Mouse (Mus musculus): ENCODE measurements around the gene Anxa11.
"Not testable (repeated sequence)": the region's sequence is repeated elsewhere in the genome, so short reads cannot be mapped to it uniquely, and the experiment has no call there.

Gene Anxa11

DNA sequence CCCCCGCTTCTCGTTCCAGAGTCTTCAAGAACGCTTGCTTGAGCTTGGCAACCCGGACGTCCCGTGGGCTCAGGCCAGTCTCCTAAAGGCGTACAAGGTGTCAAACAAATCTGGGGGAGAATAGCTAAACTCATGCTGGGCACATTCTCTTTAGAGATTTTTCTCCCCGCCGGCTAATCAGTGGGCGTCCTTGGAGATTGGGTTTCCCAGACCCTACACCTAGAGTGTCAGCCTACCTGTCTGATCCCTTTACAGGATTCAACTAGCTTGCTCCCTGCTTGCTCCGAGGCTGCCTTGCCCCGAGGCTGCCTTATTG lies 690 bp downstream of the Anxa11 start:
- no peak for DNase-seq

- DNase-seq: no peak
These were observed 2.4 kb downstream of the Anxa11 start for GRCm38 (mm10) chr14:25844372-25844771.

DNA sequence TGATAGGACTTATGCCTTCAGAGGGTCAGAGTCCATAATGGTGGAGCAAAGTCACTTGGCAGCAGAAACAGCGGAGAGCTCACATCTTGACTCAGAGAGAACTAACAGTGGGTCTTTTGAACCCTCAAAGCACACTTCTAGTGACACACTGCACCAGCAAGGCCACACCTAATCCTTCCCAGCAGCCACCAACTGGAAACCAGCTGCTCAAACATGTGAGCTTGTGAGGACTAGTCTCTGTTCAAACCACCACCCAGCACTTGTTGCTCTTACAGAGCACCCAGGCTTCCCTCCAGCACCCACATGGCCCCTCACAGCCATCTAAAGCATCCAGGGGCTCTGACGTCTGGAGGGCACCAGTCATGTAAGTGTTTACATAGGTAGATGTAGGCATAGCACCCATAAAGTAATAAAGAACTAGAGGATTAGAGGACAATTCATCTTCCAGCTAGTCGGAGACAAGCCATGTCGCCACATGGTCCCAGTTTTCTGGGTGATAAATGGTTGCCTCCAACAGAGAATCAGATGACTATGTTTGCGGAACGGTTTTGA lies 4.0 kb downstream of the Anxa11 start:
- DNase-seq: no peak

DNA sequence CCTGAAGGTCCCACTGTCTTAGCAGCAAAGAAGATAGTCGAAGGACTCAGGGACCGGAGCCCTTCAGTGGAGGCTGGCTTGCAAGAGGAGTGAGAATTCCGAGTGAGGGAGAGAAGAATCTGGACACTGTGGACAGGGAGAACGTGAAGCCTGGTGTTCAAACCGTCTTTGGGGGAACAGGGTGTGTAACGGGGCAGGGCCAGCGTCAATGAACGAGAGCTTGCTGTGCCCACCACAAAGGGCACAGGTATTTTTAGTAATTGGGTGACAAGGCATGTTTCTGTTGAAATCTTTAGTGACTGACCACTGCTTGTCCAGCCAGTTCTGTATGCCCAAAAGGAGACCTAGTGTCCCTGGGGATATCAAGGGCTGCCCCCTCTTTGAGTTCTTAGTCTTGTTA lies 4.6 kb downstream of the Anxa11 start:
- no peak for DNase-seq

DNA sequence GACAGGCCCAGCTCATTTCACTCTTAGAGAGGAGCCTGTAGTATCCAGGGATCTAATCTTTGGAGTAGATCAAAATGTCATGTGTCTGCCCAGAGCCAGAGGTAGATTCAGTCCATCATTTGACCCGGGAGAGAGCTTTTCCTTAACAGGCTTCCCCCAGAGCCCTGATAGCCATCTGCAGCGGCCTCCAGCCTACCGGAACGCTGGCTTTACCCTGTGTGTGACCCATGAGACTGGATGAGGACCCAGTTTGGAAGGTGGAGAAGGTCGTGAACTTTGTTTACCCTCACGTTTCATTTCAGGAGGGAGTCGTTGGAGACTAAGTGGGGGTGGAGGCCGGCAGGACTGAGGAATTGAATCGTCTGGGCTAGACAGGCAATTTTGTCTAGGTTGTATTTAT lies 5.7 kb downstream of the Anxa11 start:
- DNase-seq: no peak

- no peak for DNase-seq
These were observed 6.3 kb downstream of the Anxa11 start for GRCm38 (mm10) chr14:25848237-25848636.

DNA sequence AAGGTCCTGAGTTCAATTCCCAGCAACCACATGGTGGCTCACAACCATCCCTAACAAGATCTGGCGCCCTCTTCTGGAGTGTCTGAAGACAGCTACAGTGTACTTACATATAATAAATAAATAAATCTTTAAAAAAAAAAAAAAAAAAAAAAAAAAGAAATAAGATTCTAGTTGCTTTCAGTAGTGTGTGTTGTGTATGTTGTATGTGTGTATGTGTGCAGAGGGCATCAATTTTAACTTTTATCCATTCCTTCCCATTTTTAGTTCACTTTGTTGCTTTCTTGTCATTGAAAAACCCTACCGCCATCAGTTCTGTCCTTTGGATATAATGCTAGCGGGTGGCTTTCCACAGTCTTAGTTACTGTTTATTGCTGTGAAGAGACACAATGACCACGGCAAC lies 6.8 kb downstream of the Anxa11 start:
- DNase-seq: not testable (repeated sequence)

GRCm38 (mm10) chr14:25850433-25850832 lies 8.5 kb downstream of the Anxa11 start:
- no peak for DNase-seq

- no peak for DNase-seq
These were observed 9.2 kb downstream of the Anxa11 start for GRCm38 (mm10) chr14:25851189-25851588.

- DNase-seq: no peak
These were observed 10.2 kb downstream of the Anxa11 start for GRCm38 (mm10) chr14:25852121-25852561.

- DNase-seq: no peak
These were observed 11.3 kb downstream of the Anxa11 start for GRCm38 (mm10) chr14:25853295-25853694.

- no peak for DNase-seq
These were observed 11.9 kb downstream of the Anxa11 start for GRCm38 (mm10) chr14:25853717-25854452.

- DNase-seq: no peak
These were observed 13.4 kb downstream of the Anxa11 start for GRCm38 (mm10) chr14:25855241-25855885.

DNA sequence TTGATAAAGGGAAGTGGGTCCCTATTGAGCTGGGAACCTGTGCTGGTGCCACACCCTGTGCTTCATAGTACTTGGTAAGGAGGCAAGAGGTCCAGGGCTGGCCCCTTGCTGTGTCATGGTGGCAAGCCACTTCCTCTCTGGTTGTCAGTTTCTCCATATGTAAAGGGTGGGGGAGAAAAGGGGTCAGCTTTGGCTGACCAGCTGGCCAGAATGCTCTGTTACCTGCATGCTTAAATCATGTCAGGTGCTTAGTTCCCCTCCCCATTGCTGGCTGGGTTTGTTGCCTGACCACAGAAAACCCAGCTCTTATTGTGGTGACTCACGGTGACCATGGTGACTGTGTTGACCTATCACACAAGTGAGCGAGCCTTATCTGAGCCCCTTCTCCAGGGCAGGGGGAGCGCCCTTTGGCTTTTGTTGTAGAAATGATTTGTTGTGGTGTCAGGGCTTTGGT lies 15.2 kb downstream of the Anxa11 start:
- DNase-seq: no peak

DNA sequence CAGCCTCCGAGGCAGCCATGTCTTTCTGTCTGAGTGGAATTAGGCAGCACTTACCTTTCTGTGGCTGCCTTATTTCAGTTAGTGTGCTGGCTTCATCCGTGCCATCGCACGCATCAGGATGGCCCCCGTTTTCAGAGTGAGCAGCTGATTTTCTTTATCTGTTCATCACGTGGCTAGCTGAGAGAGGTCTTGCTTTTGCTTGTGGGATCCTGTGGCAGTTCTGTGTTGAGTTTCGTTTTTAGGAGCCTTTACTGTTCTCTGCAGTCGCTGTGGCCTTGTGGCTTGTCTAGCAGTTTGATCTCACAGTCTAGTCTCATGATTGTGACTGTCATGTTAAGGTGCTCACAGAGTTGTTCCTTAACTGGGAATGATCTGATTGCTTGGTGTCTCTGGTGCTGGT lies 16.0 kb downstream of the Anxa11 start:
- DNase-seq: no peak

DNA sequence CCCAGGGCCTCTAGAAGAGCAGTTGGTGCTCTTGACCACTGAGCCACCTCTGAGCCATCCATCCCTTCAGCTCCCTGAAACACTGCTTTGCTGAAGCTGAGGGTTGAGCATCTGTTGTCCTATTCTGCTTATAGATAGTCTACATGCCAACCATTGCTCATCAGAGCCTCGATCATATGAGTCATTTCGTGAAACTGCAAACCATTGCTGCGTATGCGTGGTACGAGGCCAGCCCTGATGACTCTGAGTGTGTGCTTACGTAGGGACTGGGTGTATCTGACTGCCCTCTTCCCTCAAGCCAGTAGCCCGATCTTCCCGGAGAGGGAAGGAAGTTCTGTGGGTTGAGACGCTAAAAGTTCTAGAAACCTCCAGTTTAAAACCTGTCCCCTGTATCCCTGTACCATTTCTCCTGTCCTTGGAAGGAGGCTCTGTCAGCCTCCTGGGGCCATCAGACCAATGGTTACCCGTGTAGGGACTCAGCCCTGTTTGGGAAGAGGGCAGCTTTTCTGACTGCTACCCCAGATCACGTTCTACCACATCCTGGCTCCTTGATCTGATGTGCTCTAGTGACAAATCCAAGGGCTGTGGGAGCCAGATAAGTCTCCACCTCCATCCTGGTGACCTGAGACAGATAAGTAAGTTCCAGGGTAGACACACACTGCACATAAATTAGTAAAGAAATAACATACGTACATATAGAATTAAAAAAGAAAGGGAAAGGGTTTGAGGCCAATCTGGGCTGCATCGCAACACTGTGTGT lies 20.0 kb downstream of the Anxa11 start:
- no peak for DNase-seq

DNA sequence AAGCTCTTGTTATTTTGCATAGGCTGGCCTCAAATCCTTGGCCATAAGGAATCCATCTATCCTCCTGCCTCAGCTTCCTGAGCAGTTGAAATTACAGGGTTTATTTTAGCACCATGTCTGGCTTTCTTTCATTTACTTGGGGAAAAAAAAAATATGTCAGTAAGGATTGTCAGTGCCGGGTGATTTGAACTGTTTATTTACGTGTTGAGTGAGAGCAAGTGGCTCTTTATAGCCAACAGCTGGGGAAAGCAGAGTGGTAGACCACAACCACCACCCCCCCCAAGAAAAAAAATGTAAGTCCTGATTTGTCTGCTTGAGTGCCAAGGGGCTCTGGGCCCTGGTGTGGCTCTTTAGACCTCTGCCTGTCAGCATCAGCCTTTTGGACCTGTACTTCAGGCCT lies 21.8 kb downstream of the Anxa11 start:
- DNase-seq: no peak

GRCm38 (mm10) chr14:25865251-25865650 lies 23.3 kb downstream of the Anxa11 start:
- no peak for DNase-seq

GRCm38 (mm10) chr14:25866384-25866783 lies 24.4 kb downstream of the Anxa11 start:
- no peak for DNase-seq

DNA sequence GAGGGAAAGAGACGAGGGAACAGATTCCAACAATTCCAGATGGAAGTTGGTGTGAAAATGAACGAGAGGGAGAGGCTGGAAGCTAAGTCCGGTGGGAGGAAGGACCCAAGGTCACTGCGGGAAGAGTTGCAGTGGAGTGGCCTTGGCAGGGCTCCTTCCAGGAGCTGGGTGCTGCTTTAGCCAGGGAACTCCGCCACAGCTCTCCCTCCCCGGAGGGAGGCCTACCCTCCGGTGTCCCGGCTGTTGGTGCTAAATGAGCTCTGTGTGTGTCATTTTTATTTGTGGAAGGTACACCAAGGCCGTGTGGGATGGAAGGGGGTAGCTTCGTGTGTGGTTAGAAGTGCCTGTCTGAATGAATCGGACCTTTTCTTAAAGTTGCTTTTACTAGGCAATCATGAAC lies 24.9 kb downstream of the Anxa11 start:
- no peak for DNase-seq

GRCm38 (mm10) chr14:25867834-25868233 lies 25.9 kb downstream of the Anxa11 start:
- no peak for DNase-seq

DNA sequence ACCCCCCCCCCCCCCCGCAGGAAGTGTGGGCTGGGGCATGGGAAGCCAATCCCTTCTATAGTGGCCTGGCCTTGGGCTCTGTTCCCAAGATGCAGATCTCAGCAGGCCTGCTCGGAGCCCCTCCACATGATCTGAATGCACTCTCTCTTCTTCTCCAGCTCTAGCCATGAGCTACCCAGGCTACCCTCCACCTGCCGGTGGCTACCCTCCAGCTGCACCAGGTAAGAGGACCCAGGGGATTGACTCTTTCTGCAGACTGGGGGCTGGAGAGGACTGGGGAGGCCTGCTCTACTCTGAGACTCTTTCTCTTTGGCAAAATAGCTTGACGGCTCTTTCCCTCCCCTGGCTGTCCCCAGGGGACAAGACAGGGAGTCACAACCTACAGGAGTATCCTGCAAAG lies 26.8 kb downstream of the Anxa11 start:
- no peak for DNase-seq

DNA sequence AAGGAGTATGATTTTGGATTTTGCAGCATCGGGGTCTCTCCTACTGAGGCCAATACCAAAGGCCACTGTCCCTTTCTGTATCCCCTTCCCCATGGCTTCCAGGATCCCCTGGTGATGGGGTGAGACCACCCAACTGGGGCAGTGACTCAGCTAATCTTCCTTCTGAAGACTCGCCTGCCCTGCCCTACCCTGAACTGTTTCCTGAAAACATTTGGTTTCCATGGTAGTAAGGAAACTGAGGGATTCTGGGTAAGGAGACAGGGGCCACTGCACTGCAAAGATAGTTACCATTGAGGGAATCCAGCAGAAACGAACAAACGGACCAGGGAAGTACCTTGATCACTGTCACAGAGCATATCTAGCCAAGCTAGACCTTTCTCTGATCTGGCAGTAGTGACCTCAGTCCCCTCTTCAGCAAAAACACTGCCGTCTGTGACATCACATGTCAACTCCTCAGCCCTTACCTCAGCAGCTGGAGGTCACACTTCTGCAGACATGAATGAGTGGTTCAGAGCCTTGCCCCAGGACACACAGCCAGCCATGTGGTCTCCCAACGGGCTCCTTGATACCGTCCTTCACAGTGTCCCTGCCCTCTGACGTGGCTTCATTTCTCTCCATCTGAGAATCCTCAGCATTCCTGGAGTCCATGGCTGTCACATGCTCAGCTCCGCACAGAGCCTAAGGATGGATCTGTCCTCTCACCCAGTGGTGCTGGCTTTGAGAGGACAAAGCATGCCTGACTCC lies 27.4 kb downstream of the Anxa11 start:
- DNase-seq: no peak

Measured in right cerebral cortex, postnatal 4 days (tissue).